Mouse (Mus musculus) megakaryocyte, embryonic 14.5 days (primary cell): ENCODE measurements around the gene Hyal2. TPM values are rescaled to one million over a fixed set of nuclear protein-coding genes. Genes with fewer than 3 reads are reported as not detected.
A peak's percentile ranks its signal among the peaks of the same experiment; 100 is the strongest.

Experiments
- H3K27me3 ChIP-seq: replicated peaks from 2 replicates; pipeline ENCODE3; 2012; ENCODE audit warnings: inconsistent platforms
- H3K36me3 ChIP-seq: replicated peaks from 2 replicates; pipeline ENCODE3; 2012; ENCODE audit warnings: low read length, inconsistent platforms, mixed read lengths
- H3K4me1 ChIP-seq: 2 replicates; pipeline ENCODE4 v1.6.1; 2012; ENCODE audit warnings: inconsistent platforms
- H3K4me3 ChIP-seq: replicated peaks from 2 replicates; pipeline ENCODE3; 2012; ENCODE audit warnings: moderate library complexity, mild to moderate bottlenecking, inconsistent platforms
- H3K9me3 ChIP-seq: 2 replicates; pipeline ENCODE4 v1.6.1; 2012; ENCODE audit warnings: inconsistent platforms
- FLI1 ChIP-seq: IDR thresholded peaks from 2 replicates; pipeline ENCODE4 v1.6.1; 2012; ENCODE audit warnings: low read length, inconsistent platforms, mixed read lengths
- GATA1 ChIP-seq: IDR thresholded peaks from 3 replicates; pipeline ENCODE4 v1.6.1; 2012; ENCODE audit warnings: mixed read lengths, low read length, inconsistent platforms, borderline replicate concordance
- polyA plus RNA-seq: library from polyadenylated mRNA; stranded (reverse); fragments of >175 nt; gene quantifications from 2 replicates; pipeline ENCODE4 v1.2.3, GENCODE M21; 2012; ENCODE audit warnings: low replicate concordance; ENCODE audit not compliant: insufficient read depth

Gene Hyal2
- polyA plus RNA-seq, 1 experiment = 11.8 TPM

- no peaks in the 10 kb centered on the region for H3K9me3 ChIP-seq
- H3K4me1 ChIP-seq = peaks cover 79% of the 10 kb centered on the region
- no peaks in the 10 kb centered on the region for H3K27me3 ChIP-seq
- H3K36me3 ChIP-seq = peaks cover 53% of the 10 kb centered on the region
- no peak for TF ChIP-seq GATA1
- no peak for TF ChIP-seq FLI1
- H3K4me3 ChIP-seq = no peak overlapping the region
Observed at GRCm38 (mm10) chr9:107538711-107539110, 29.0 kb upstream of the Hyal2 start.

GRCm38 (mm10) chr9:107539940-107540339, 27.8 kb upstream of the Hyal2 start:
- Histone ChIP-seq H3K27me3 (no peaks in the 10 kb centered on the region), H3K9me3 (no peaks in the 10 kb centered on the region), H3K4me3 (peak overlapping the region; percentile 34), H3K4me1 (peaks cover 74% of the 10 kb centered on the region), H3K36me3 (peaks cover 64% of the 10 kb centered on the region)
- TF ChIP-seq GATA1 (no peak), FLI1 (no peak)

- Histone ChIP-seq H3K4me1 (peaks cover 74% of the 10 kb centered on the region), H3K36me3 (peaks cover 69% of the 10 kb centered on the region), H3K4me3 (no peak overlapping the region), H3K9me3 (no peaks in the 10 kb centered on the region), H3K27me3 (no peaks in the 10 kb centered on the region)
- TF ChIP-seq FLI1 (no peak), GATA1 (no peak)
Observed at GRCm38 (mm10) chr9:107540420-107540819, 27.3 kb upstream of the Hyal2 start.

- H3K9me3 ChIP-seq = no peaks in the 10 kb centered on the region
- no peaks in the 10 kb centered on the region for H3K27me3 ChIP-seq
- peaks cover 67% of the 10 kb centered on the region for H3K36me3 ChIP-seq
- H3K4me3 ChIP-seq = peak overlapping the region; percentile 94
- H3K4me1 ChIP-seq = peaks cover 74% of the 10 kb centered on the region
- TF ChIP-seq GATA1 = no peak
- TF ChIP-seq FLI1 = no peak
Observed at GRCm38 (mm10) chr9:107541005-107541404, 26.7 kb upstream of the Hyal2 start.

- no peaks in the 10 kb centered on the region for H3K27me3 ChIP-seq
- TF ChIP-seq FLI1 (0 out of 2 replicates have a peak, but pooled peaks have one; percentile 37), GATA1 (no peak)
- H3K36me3 ChIP-seq = peaks cover 67% of the 10 kb centered on the region
- peak within 1 kb of the TSS; percentile 94 for H3K4me3 ChIP-seq
- H3K9me3 ChIP-seq = no peaks in the 10 kb centered on the region
- H3K4me1 ChIP-seq = peaks cover 74% of the 10 kb centered on the region
Observed at GRCm38 (mm10) chr9:107541474-107542351, 26.0 kb upstream of the Hyal2 start, which contains the start of the genes Cyb561d2 and Nprl2. TSS of gene Cyb561d2 (minus strand) at chr9:107542193. TSS of gene Nprl2 (plus strand) at chr9:107542226.

- Histone ChIP-seq H3K36me3 (peaks cover 61% of the 10 kb centered on the region), H3K27me3 (no peaks in the 10 kb centered on the region), H3K4me3 (peak overlapping the region; percentile 94), H3K4me1 (peaks cover 74% of the 10 kb centered on the region), H3K9me3 (no peaks in the 10 kb centered on the region)
- TF ChIP-seq FLI1 (no peak), GATA1 (no peak)
Observed at GRCm38 (mm10) chr9:107542352-107542686, 25.4 kb upstream of the Hyal2 start.

- Histone ChIP-seq H3K9me3 (no peaks in the 10 kb centered on the region), H3K36me3 (peaks cover 57% of the 10 kb centered on the region), H3K4me1 (peaks cover 74% of the 10 kb centered on the region), H3K27me3 (no peaks in the 10 kb centered on the region), H3K4me3 (peak overlapping the region; percentile 94)
- TF ChIP-seq FLI1 = no peak
- no peak for TF ChIP-seq GATA1
Observed at GRCm38 (mm10) chr9:107542721-107543120, 25.0 kb upstream of the Hyal2 start.

GRCm38 (mm10) chr9:107543299-107543698, 24.4 kb upstream of the Hyal2 start:
- H3K36me3 ChIP-seq = peaks cover 51% of the 10 kb centered on the region
- no peak overlapping the region for H3K4me3 ChIP-seq
- H3K4me1 ChIP-seq = peaks cover 74% of the 10 kb centered on the region

GRCm38 (mm10) chr9:107544196-107544700, 23.5 kb upstream of the Hyal2 start:
- Histone ChIP-seq H3K36me3 (peaks cover 42% of the 10 kb centered on the region), H3K27me3 (peaks cover 3% of the 10 kb centered on the region), H3K4me3 (no peak overlapping the region), H3K4me1 (peaks cover 78% of the 10 kb centered on the region), H3K9me3 (no peaks in the 10 kb centered on the region)
- TF ChIP-seq FLI1 (no peak), GATA1 (no peak)

More at GRCm38 (mm10) chr9:107543299-107543698, 24.4 kb upstream of the Hyal2 start:
- Histone ChIP-seq H3K9me3 (no peaks in the 10 kb centered on the region), H3K27me3 (no peaks in the 10 kb centered on the region)
- TF ChIP-seq GATA1 = no peak
- TF ChIP-seq FLI1 = no peak

- no peak overlapping the region for H3K4me3 ChIP-seq
- TF ChIP-seq GATA1 (no peak), FLI1 (no peak)
- peaks cover 37% of the 10 kb centered on the region for H3K36me3 ChIP-seq
- no peaks in the 10 kb centered on the region for H3K9me3 ChIP-seq
- peaks cover 80% of the 10 kb centered on the region for H3K4me1 ChIP-seq
- H3K27me3 ChIP-seq = peaks cover 8% of the 10 kb centered on the region
Observed at GRCm38 (mm10) chr9:107544729-107545128, 23.0 kb upstream of the Hyal2 start.
